Mouse (Mus musculus) brain, embryonic 14.5 days (tissue): ENCODE data around the gene Abcc8.

Experiments
- CTCF ChIP-seq: fragments of 200-500 bp; IDR thresholded peaks from 2 replicates; pipeline ENCODE4 v1.5.1; 2012; ENCODE audit warnings: inconsistent platforms, mild to moderate bottlenecking, moderate library complexity, borderline replicate concordance; ENCODE audit not compliant: insufficient read depth, insufficient read length; ENCODE audit errors: extremely low read depth
- POLR2A ChIP-seq: fragments of 200-500 bp; IDR thresholded peaks from 2 replicates; pipeline ENCODE4 v1.6.1; 2012; ENCODE audit warnings: mild to moderate bottlenecking, inconsistent platforms, borderline replicate concordance; ENCODE audit not compliant: poor library complexity, insufficient read depth, insufficient read length, severe bottlenecking; ENCODE audit errors: extremely low read depth

- TF ChIP-seq CTCF (no peak), POLR2A (no peak)
Observed at GRCm38 (mm10) chr7:46147417-46147816, 32.4 kb downstream of the Abcc8 start.
